9 mouse cellular contexts compared by ENCODE assay signal in genomic region chr13:114523116-114523515, GRCm38 (mm10).
DNase-seq lines count a peak whose midpoint lies in the region; ATAC-seq lines count a peak whose summit lies in the region.
"Had no signal": no experiment of that assay in that cellular context is flagged by ENCODE, and none has a peak within 500 bp of the region (broad histone marks: within the 10 kb centered on the region; RNA-seq: fewer than 3 reads in every experiment).

No protein-coding gene starts in this region.

- H3K9me3 ChIP-seq in forebrain, embryonic 14.5 days (replicated peaks; ENCODE audit: control insufficient read depth, low read length): no peaks in the 10 kb centered on the region
- H3K9me3 ChIP-seq: embryonic facial prominence, embryonic 12.5 days had no signal

- no peak overlapping the region for H3K9ac ChIP-seq in forebrain, embryonic 14.5 days (ENCODE audit: low read length)
- H3K9ac ChIP-seq: embryonic facial prominence, embryonic 12.5 days had no signal

- H3K27me3 ChIP-seq in forebrain, embryonic 14.5 days (replicated peaks; ENCODE audit: control insufficient read depth, insufficient read depth, low read length): no peaks in the 10 kb centered on the region
- H3K27me3 ChIP-seq: embryonic facial prominence, embryonic 12.5 days had no signal

- peak; percentile 87; the same call in 1 of the 2 replicates for ATAC-seq in forebrain, embryonic 14.5 days

- H3K4me2 ChIP-seq in forebrain, embryonic 14.5 days (ENCODE audit: low read length): no peak overlapping the region
- H3K4me2 ChIP-seq: embryonic facial prominence, embryonic 12.5 days had no signal

- DNase-seq in kidney, postnatal 4 days: peak; percentile 6 to 32
- DNase-seq in kidney, adult 18-20 months: no peak
- DNase-seq in ZHBTc4 (ENCODE audit: low read depth, low spot score) (peak; percentile 65), MN1 (ENCODE audit: low spot score) (no peak)
- DNase-seq in forebrain, embryonic 14.5 days (ENCODE audit: low spot score): peak; percentile 69
- peak; percentile 14 for DNase-seq in lung, postnatal 25 days (ENCODE audit: low spot score)
- peak; percentile 15 to 26 for DNase-seq in thymus, postnatal 36 days
- DNase-seq in heart, postnatal 25 days (ENCODE audit: low spot score): no peak

- H3K36me3 ChIP-seq in forebrain, embryonic 14.5 days (ENCODE audit: control insufficient read depth, insufficient read depth, low read length): no peaks in the 10 kb centered on the region
- H3K36me3 ChIP-seq: embryonic facial prominence, embryonic 12.5 days had no signal

- H3K4me1 ChIP-seq in forebrain, embryonic 14.5 days (ENCODE audit: control insufficient read depth, insufficient read depth, low read length): no peaks in the 10 kb centered on the region
- H3K4me1 ChIP-seq: embryonic facial prominence, embryonic 12.5 days had no signal

- intact Hi-C loops in heart, postnatal 25 days (cut with DNase I): loop anchor here (5.0 kb wide), 1 partner anchor 646 kb away; no protein-coding TSS in a partner anchor

- H3K27ac ChIP-seq in forebrain, embryonic 14.5 days (ENCODE audit: low read depth, low read length): no peak overlapping the region
- H3K27ac ChIP-seq: embryonic facial prominence, embryonic 12.5 days had no signal

- 27% methylated on average over 3 of the region's 3 CpGs for WGBS in forebrain, embryonic 14.5 days

- no peak overlapping the region for H3K4me3 ChIP-seq in forebrain, embryonic 14.5 days (ENCODE audit: low read depth, low read length)
- H3K4me3 ChIP-seq: embryonic facial prominence, embryonic 12.5 days had no signal

Comparison
In these comparisons a context has a peak if more than half of its experiments do, and no peak if none do; other contexts are left out.
1. DNase-seq: peak in kidney, postnatal 4 days (2 of 2), ZHBTc4 (single experiment), forebrain, embryonic 14.5 days (single experiment), lung, postnatal 25 days (single experiment) and thymus, postnatal 36 days (2 of 2); none in kidney, adult 18-20 months (single experiment), MN1 (single experiment) and heart, postnatal 25 days (single experiment).